Mouse (Mus musculus) megakaryocyte progenitor cell, adult 5-6 weeks (primary cell): Measurements from ENCODE around the gene Dap3. TPM values are rescaled to one million over a fixed set of nuclear protein-coding genes. Genes with fewer than 3 reads are reported as not detected.
"Not testable (repeated sequence)": the region's sequence is repeated elsewhere in the genome, so short reads cannot be mapped to it uniquely, and the experiment has no call there.

Experiments
- ATAC-seq: replicated peaks from 2 replicates; pipeline ENCODE4 v1.8.0; 2016; ENCODE audit warnings: mild to moderate bottlenecking, moderate TSS enrichment, inconsistent platforms; ENCODE audit not compliant: poor library complexity
- total RNA-seq, 2 experiments: library from RNA; stranded (forward) in 1 of 2; stranded (reverse) in 1 of 2; fragments of 157-497, 149-512 nt in 1 of 2; fragments of 200-1000 nt in 1 of 2; gene quantifications; 2 replicates each; pipeline versions ENCODE4 v1.2.3 to v1.2.4; 2015 to 2017

Gene Dap3
- total RNA-seq, 2 experiments from 2014 or later, result 62.3 to 126 TPM

DNA sequence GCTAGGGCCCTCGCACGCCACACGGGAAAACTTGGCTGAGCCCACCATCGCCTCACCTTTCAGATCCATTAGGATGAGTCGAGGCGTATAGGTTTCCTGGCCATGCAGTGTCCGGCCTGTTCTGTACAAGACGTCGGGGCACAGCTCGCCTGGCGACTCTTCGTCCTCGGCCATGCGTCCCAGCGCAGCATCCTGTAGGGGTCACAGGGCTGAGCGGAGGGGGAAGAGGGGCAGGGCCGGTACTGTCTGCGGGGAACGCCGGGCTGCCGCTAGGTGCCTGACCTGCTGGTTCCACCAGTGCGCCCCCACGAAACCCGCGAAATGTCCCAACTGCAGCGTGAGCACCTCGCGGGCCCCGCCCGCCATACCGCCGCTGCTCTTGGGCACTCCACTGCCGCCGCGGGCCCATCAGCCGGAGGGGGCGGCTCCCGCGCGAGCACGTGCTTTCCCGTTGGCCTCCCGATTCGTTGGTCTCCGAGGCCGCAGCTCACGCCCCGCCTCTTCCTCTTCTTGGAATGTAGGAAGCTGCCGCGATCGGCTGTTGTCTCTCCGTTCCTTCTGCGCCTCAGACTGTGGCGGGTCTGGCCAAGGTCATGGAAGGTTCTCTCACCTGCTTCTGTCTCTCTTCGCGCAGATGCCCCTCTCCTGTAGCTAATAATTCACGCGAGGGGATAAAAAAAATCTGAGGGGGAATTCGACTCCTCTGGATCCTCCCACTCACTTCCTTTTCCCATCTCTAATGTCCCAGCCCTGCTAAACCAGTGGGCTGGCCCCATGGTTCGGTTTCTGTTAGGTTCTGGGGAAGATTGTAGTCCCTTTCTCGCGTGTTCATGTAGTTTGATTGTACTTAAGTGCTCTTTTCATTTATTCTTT is 37.2 kb downstream of the Dap3 start, which contains the start of gene Msto1:
Gene Msto1, minus strand, starts transcription at position 489 of the 873 bp plus-strand sequence.
- ATAC-seq, result peak; percentile 98

DNA sequence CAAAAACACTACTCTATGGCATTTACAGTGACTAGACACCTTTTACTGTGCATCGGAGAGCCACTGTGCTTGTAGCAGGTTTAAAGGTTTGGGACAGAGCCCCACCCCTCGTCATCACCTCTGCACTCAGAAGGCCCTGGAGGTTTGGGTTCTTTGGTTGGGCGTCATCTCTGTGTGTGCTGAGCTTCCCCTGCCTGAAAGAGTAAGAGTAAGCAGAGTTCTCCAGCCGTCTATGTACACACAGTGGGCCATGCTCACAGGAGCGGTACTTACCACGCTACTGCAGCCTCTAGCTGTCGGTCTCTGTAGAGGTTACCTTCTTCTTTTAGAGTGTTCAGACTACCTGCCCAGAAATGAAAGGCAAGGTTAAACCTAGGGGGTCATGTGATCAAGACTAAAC is 38.4 kb downstream of the Dap3 start:
- ATAC-seq, result no peak

DNA sequence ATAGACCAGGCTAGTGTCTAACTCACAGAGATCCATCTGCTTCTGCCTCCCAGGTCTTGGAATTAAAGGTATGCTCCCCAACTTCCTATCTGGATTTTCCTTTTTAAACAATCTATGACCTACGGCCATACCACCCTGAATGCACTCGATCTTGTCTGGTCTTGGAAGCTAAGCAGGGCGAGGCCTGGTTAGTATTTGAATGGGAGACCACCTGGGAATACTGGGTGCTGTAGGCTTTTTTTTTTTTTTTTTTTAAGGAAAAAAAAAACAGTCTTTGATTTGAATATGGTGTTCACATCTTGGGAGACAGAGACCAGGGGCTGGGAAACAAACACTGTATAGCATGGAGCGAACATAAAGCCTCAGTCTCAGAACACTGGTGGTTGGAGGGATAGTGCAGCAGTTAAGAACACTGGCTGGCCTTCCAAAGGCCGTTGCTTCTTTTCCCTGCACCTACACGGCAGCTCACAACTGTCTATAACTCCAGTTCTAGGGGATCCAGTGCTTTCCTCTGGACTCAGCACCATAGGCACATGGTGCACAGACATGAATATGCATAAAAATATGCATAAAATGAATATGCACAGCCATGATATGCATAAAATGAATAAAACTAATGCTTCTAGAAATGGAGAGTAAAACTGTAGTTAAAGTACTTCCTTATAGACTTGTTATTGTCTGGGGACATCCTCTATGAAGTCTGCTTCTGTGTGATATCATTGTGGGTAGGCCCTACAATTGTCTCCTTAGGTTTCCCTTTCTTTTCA is 44.4 kb downstream of the Dap3 start:
- ATAC-seq, result no peak

DNA sequence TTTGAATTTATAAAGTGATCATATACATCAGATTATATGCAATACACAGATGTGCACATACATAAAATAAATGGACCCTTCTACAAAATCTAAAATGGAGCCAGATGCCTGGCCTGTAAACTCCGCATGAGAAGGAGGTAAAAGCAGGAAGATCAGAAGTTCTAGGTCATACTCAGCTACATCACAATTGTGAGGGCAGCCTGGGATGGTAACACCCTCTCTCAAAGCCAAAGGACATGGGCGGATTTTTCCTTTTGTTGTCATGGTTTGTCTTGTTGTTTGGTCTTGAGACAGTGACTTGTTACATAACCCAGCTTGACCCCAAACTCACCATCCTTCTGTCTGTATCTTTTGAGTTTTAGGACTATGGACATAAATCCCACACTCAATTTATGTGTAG is 45.2 kb downstream of the Dap3 start:
- no peak for ATAC-seq

DNA sequence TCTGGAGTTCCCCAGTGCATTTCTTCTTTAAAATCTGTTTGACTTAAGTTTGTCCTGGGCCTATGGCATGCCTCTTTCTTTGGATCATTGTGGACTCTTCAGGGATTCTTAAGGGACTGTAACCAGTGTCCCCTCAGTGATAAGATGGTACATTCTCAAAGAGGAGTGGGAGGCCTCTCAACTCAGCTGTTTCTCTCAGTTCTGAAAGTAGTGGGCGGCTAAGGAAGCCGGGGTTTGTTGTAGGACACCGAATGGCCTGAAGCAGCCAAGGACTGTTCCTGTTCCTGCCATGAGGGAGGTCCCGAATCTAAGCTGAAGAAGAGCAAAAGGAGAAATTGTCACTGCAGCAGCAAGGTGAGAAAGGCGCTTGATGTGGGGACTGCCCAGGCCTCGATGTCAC is 45.8 kb downstream of the Dap3 start:
- ATAC-seq, result no peak

DNA sequence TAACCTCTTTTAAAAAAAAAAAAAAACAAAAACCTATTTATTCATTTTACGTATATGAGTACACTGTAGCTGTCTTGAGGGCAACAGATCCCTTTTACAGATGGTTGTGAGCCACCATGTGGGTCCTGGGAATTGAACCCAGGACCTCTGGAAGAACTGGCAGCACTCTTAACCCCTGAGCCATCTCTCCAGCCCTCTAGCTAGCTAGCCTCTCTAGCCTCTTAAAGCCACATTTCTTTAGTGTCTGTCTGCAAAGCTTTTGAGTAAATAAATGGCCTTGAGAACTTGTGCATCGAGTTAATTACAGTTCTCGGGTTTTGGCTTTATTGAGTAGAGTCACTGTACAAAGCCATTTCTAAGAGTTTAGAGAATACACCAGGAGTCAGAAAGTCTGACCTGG is 46.2 kb downstream of the Dap3 start:
- no peak for ATAC-seq

DNA sequence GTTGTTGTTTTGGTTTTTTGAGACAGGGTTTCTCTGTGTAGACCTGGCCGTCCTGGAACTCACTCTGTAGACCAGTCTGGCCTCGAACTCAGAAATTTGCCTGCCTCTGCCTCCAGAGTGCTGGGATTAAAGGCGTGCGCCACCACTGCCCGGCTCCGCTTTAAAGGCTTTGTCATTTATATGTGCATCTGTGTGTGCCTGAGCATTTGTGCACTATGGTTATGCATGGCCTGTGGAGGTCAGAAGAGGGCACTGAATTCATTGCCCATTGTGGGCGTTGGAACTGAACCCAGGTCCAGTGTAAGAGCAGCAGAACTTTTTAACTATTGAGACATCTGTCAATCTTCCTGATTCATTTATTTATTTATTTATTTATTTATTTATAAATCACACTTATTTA is 58.0 kb downstream of the Dap3 start:
- not testable (repeated sequence) for ATAC-seq

DNA sequence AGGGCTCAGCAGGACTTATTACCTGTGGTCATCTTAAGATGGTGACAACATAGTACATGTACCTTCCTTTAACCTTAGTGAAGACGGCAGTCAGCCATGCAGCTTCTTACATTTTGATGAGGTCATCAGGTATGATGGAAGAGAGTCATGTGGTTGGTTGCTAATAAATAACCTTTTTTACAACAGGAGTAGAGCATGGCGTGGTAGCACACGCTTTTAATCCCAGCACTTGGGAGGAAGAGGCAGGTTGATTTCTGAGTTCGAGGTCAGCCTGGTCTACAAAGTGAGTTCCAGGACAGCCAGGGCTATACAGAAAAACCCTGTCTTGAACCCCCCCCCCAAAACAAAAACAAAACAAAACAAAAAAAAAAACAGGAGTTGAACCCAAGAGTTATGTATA is 68.4 kb downstream of the Dap3 start:
- not testable (repeated sequence) for ATAC-seq

Other genes starting within 250 kb of the Dap3 start
- gene Rit1, start 234.3 kb downstream of the Dap3 start, total RNA-seq (2015), result 13.3 and 19.8 TPM in 2 replicates
- 20.2 and 21.4 TPM in 2 replicates for gene Rit1, start 234.3 kb downstream of the Dap3 start, total RNA-seq (2017)
- 1.1 and 1.5 TPM in 2 replicates for gene Syt11, start 176.0 kb downstream of the Dap3 start, total RNA-seq (2015)
- gene Syt11, start 176.0 kb downstream of the Dap3 start, total RNA-seq (2017), result 0.54 and 1.0 TPM in 2 replicates
- 17.8 and 18.7 TPM in 2 replicates for gene Gon4l, start 116.0 kb downstream of the Dap3 start, total RNA-seq (2015)
- gene Gon4l, start 116.0 kb downstream of the Dap3 start, total RNA-seq (2017), result 25.2 and 35.8 TPM in 2 replicates
- gene Msto1, start 37.2 kb downstream of the Dap3 start, total RNA-seq (2015), result 14.1 and 14.5 TPM in 2 replicates
- gene Msto1, start 37.2 kb downstream of the Dap3 start, total RNA-seq (2017), result 27.6 and 31.0 TPM in 2 replicates
- gene Ash1l, start 559 bp downstream of the Dap3 start, total RNA-seq (2015), result 29.1 and 39.3 TPM in 2 replicates
- 16.8 and 20.8 TPM in 2 replicates for gene Ash1l, start 559 bp downstream of the Dap3 start, total RNA-seq (2017)
- 21.6 and 23.4 TPM in 2 replicates for gene Rusc1, start 142.1 kb upstream of the Dap3 start, total RNA-seq (2015)
- 16.4 and 18.2 TPM in 2 replicates for gene Rusc1, start 142.1 kb upstream of the Dap3 start, total RNA-seq (2017)
- not detected in 2 replicates for gene Gm43738, start 149.9 kb upstream of the Dap3 start, total RNA-seq (2015)
- gene Gm43738, start 149.9 kb upstream of the Dap3 start, total RNA-seq (2017), result not detected in 2 replicates
- 99.4 and 118 TPM in 2 replicates for gene Fdps, start 150.8 kb upstream of the Dap3 start, total RNA-seq (2015)
- 238 and 251 TPM in 2 replicates for gene Fdps, start 150.8 kb upstream of the Dap3 start, total RNA-seq (2017)
- gene Pklr, start 185.0 kb upstream of the Dap3 start, total RNA-seq (2015), result 8.0 and 12.1 TPM in 2 replicates
- 9.6 and 16.7 TPM in 2 replicates for gene Pklr, start 185.0 kb upstream of the Dap3 start, total RNA-seq (2017)
- gene Hcn3, start 209.0 kb upstream of the Dap3 start, total RNA-seq (2015), result 0.24 and 0.42 TPM in 2 replicates
- gene Hcn3, start 209.0 kb upstream of the Dap3 start, total RNA-seq (2017), result 0.27 and 0.67 TPM in 2 replicates
- 51.1 and 53.8 TPM in 2 replicates for gene Clk2, start 213.6 kb upstream of the Dap3 start, total RNA-seq (2015)
- 69.3 and 75.9 TPM in 2 replicates for gene Clk2, start 213.6 kb upstream of the Dap3 start, total RNA-seq (2017)
- 92.5 and 93.9 TPM in 2 replicates for gene Scamp3, start 226.3 kb upstream of the Dap3 start, total RNA-seq (2015)
- gene Scamp3, start 226.3 kb upstream of the Dap3 start, total RNA-seq (2017), result 33.4 and 37.2 TPM in 2 replicates
- gene Fam189b, start 232.0 kb upstream of the Dap3 start, total RNA-seq (2015), result 14.3 and 18.0 TPM in 2 replicates
- 2.3 and 5.2 TPM in 2 replicates for gene Fam189b, start 232.0 kb upstream of the Dap3 start, total RNA-seq (2017)